Mouse (Mus musculus): ENCODE measurements around the gene Csrp3.

Gene Csrp3

GRCm38 (mm10) chr7:48847820-48848650 is at the start of gene Csrp3:
TSS of gene Csrp3 (minus strand) at chr7:48848033.
- DNase-seq = no peak

GRCm38 (mm10) chr7:48896051-48896450 is 48.2 kb upstream of the Csrp3 start:
- DNase-seq = no peak

GRCm38 (mm10) chr7:48895475-48895874 is 47.6 kb upstream of the Csrp3 start:
- DNase-seq = no peak

- no peak for DNase-seq
Observed at GRCm38 (mm10) chr7:48894763-48895162, 46.9 kb upstream of the Csrp3 start.

GRCm38 (mm10) chr7:48894152-48894551 is 46.3 kb upstream of the Csrp3 start:
- DNase-seq = peak; percentile 59 to 79

- no peak for DNase-seq
Observed at GRCm38 (mm10) chr7:48893093-48893492, 45.3 kb upstream of the Csrp3 start.

DNA sequence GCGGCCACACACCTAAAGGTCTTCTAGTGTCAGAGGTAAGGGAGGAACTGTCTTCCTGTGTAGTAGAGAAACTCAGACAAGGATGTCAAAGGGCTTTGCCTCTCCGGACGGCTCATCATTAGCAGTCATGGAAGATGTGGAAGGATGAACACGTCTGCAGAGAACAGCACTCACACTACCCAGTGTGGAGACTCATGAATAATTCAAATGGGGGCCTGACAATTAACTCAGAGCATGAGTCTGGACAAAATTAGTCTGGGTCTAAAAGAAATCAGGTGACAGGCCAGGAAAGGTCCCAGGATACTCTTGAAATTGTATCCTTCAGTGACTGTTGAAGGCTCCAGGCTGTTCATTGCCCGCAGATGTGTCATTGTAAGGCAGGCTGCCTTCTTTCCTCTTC is 43.2 kb upstream of the Csrp3 start:
- DNase-seq = no peak

- no peak for DNase-seq
Observed at GRCm38 (mm10) chr7:48888751-48889150, 40.9 kb upstream of the Csrp3 start.

- DNase-seq = no peak
Observed at GRCm38 (mm10) chr7:48887973-48888372, 40.1 kb upstream of the Csrp3 start.

DNA sequence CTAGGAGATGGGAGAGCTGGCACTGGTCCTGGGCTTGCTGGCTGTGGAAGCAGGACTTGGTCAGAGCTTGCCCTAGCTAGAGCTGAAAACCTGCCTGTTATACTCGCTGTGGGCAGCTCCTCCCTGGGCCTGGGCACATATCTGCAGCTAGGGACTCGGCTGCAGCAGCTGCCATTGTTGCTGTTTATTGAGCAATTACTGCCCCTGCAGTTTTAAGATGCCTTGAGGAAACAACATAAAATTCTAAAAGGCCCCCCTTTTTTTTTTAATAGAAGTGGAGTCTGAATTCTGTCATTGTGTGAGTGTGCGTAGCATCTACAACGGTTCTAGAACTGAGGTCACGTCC is 36.4 kb upstream of the Csrp3 start:
- DNase-seq = no peak

DNA sequence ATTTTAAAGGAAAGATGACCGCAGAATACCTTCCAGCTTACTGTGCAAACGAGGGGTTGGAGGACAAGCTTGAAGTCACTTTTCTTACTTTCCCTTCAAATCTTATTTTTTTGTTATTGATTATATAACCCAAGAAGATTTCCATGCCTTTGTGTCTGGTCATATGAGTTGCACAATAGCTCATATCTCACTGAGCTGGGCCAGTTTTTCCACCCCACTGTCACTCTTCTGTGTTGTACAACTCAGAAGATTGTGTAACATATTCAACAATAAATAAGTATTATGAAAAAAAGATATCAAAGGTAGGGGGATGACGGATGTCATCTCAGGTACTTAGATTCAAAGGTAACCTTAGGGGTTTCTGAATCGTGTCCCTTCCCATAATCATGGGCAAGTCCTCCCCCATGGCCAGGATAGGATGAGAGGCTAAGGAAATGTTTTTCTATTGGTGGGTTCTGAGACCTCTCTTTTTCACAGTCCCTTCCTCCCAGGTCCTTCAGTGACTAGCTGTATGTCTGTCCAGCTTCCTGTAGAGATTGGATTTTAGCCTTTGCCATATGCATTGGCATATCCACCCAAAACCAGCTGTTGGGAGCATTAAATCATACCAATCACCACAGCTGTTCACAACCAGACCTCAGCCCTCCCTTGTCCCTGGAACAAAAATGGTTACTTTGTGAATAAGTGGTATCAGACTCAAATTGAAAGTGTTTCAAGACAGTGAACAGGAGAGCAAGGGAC is 35.9 kb upstream of the Csrp3 start:
- DNase-seq = no peak

DNA sequence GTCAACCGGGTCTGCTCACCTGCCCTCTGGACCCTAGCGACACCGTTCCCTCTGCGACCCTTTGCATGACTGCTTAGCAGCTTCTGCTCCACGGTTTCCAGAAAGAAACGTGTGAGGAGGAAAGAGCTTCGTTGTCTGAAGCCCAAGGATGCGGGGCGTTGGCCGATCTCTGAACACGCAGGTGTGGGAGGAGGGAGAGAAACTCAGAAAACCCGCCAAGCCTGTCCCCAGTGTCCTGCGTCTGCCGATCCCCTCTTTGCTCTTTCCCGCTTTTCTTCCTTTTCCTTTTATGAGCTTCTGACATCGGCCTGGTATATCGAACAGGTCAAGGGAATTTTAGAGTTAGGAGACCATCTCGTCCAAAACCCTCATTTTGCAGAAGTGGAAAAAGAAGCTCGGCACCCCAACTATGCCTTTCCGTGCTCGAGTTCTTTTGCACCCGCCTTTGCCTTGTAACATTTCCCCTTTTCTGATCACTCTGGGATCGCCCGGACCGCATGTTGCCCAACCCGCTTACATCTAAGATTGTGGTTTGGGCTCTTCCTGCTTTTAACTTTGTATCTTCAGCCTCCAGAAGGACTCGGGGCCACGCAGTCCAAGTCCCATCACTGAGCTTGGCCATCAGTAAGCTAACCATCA is 34.3 kb upstream of the Csrp3 start:
- DNase-seq = peak; percentile 48 to 53

GRCm38 (mm10) chr7:48881486-48881885 is 33.7 kb upstream of the Csrp3 start, which contains the start of gene E2f8:
TSS of gene E2f8 (minus strand) at chr7:48881596.
- DNase-seq = peak; percentile 82 to 88

- peak; percentile 98 for DNase-seq
Observed at GRCm38 (mm10) chr7:48880591-48881481, 33.0 kb upstream of the Csrp3 start.

- DNase-seq = no peak
Observed at GRCm38 (mm10) chr7:48879574-48879973, 31.7 kb upstream of the Csrp3 start.

DNA sequence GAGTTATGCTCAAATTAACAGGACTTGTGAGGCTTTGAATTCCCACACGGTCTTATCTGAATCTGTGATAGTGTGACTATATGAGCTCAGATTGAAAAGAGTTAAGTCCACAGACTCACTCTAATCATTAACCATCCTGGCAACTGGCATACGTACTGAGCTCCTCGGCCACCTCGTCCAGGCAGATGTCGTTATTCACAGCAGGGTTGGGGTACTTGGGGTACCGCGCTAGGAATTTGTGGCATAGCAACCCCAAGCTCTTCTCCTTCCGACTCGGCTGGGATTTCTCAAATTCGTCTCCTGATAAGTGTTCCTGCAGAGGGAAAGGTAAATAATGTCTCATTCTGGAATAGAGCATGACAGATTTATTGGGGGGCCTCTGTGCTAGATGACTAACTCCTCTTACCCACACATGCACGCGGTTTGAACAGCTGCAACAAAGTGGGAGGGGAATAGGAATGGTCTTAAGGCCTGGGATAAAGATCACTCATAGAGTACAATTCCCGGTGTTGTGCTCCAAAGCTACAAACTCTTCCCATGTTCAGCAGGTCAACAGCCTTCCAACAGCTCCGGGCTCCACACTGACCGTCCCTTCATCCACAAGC is 30.1 kb upstream of the Csrp3 start:
- no peak for DNase-seq

- peak in 1 of 2 experiments; percentile 61 for DNase-seq
Observed at GRCm38 (mm10) chr7:48876526-48876925, 28.7 kb upstream of the Csrp3 start.

GRCm38 (mm10) chr7:48875096-48875495 is 27.3 kb upstream of the Csrp3 start:
- DNase-seq = no peak

GRCm38 (mm10) chr7:48871292-48871691 is 23.5 kb upstream of the Csrp3 start:
- DNase-seq = no peak

DNA sequence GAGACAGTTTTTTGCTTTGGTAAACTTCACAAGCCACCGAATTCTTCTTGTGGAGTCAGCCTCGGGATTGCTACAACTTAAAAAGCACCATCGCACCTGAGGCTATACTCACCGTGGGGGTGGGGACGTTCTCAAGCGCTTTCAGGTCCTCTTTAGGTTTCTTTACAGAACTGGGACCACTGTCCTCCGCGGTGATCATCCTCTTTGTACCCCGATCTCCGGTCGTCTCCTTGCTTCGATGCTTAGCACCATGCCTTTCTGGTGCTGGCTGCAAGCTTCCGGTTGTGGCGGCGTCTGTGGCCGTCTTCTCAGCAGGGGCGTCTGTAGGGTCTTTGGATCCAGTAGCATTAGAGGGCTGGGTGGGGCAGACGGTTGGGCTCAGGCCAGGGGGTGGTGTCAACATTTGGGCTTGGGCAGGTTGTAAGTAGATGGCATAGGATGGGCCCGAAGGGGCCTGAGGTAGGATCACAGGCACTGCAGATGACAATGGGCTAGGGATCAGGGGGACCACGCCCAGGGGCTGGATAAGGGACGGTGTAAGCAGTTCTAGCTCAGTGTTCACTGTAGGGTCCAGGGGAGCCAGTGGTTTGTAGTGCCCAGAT is 22.8 kb upstream of the Csrp3 start:
- DNase-seq = no peak

DNA sequence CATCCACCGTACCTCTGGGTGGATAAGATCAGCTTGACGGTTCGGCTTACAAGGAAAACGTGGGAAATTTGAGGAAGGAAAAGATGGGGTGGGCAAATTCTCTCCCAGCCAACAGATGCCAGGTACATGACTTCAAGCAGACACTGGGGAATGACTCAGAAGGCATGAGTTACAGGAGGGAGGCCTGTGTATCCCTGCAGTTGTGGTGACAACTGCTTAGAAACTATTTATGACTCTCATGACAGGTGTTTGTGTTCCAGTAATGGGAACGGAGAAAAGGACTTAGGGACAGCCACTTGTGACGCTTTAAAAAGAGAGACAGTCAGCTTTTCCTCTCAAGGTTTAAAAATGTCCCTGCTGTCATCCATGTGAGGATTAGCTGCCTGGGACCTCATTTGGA is 22.3 kb upstream of the Csrp3 start:
- DNase-seq = no peak

GRCm38 (mm10) chr7:48867576-48867975 is 19.7 kb upstream of the Csrp3 start:
- no peak for DNase-seq

Measured in lung, postnatal 4 days (tissue).